Mouse (Mus musculus) heart, embryonic 10.5 days (tissue): ENCODE data around the gene 4930518I15Rik. TPM values are rescaled to one million over a fixed set of nuclear protein-coding genes. Genes with fewer than 3 reads are reported as not detected.

Experiments
- DNase-seq: peaks from one replicate; pipeline ENCODE4 v3.0.0-alpha.2; 2017; ENCODE audit warnings: low spot score
- H3K27ac ChIP-seq: fragments of 300-500 bp; sonication (generic); 2 replicates; pipeline ENCODE4 v1.5.1; 2016; ENCODE audit warnings: mild to moderate bottlenecking
- H3K27me3 ChIP-seq: fragments of 300-500 bp; sonication (generic); 2 replicates; pipeline ENCODE4 v1.6.1; 2016; ENCODE audit warnings: mild to moderate bottlenecking; ENCODE audit not compliant: poor library complexity, insufficient read depth, severe bottlenecking
- H3K36me3 ChIP-seq: fragments of 300-500 bp; sonication (generic); 2 replicates; pipeline ENCODE4 v1.6.1; 2016; ENCODE audit warnings: mild to moderate bottlenecking, moderate library complexity
- H3K4me1 ChIP-seq: fragments of 300-500 bp; sonication (generic); 2 replicates; pipeline ENCODE4 v1.6.1; 2016; ENCODE audit warnings: mild to moderate bottlenecking
- H3K4me3 ChIP-seq: fragments of 300-500 bp; sonication (generic); 2 replicates; pipeline ENCODE4 v1.5.1; 2016; ENCODE audit warnings: mild to moderate bottlenecking, moderate library complexity
- H3K9me3 ChIP-seq: fragments of 300-500 bp; sonication (generic); 2 replicates; pipeline ENCODE4 v1.6.1; 2016; ENCODE audit warnings: mild to moderate bottlenecking, moderate library complexity
- WGBS: fragments of 180-500 bp; shearing (Covaris S2); methylation state at CpG from one replicate; pipeline ENCODE4 v1.1.7; 2016; 5-methylcytosine and 5-hydroxymethylcytosine counted together
- polyA plus RNA-seq: library from polyadenylated mRNA; unstranded; fragments of >200 nt; fragmentation: Nextera tagmentation; extraction: Ambion mirVana; gene quantifications from 2 replicates; pipeline ENCODE4 v1.2.1, GENCODE M21; 2016

Gene 4930518I15Rik
- polyA plus RNA-seq, 1 experiment from 2014 or later: 6.3 TPM

GRCm38 (mm10) chr2:156850505-156850904, 7.2 kb downstream of the 4930518I15Rik start:
- Histone ChIP-seq H3K4me3 (no peak overlapping the region), H3K27me3 (no peaks in the 10 kb centered on the region), H3K9me3 (no peaks in the 10 kb centered on the region), H3K4me1 (peaks cover 9% of the 10 kb centered on the region), H3K36me3 (peaks cover 89% of the 10 kb centered on the region), H3K27ac (no peak overlapping the region)
- no peak for DNase-seq
- 92% methylated on average over 5 of the region's 5 CpGs for WGBS

- Histone ChIP-seq H3K36me3 (peaks cover 94% of the 10 kb centered on the region), H3K4me3 (no peak overlapping the region), H3K4me1 (peaks cover 25% of the 10 kb centered on the region), H3K27me3 (no peaks in the 10 kb centered on the region), H3K9me3 (no peaks in the 10 kb centered on the region), H3K27ac (no peak overlapping the region)
- no peak for DNase-seq
- WGBS: 88% methylated on average over 6 of the region's 6 CpGs
Observed at GRCm38 (mm10) chr2:156848526-156849182, 9.1 kb downstream of the 4930518I15Rik start.

- Histone ChIP-seq H3K4me3 (no peak overlapping the region), H3K9me3 (no peaks in the 10 kb centered on the region), H3K4me1 (peaks cover 35% of the 10 kb centered on the region), H3K36me3 (peaks cover 88% of the 10 kb centered on the region), H3K27ac (no peak overlapping the region), H3K27me3 (no peaks in the 10 kb centered on the region)
- WGBS: 84% methylated on average over 6 of the region's 6 CpGs
- no peak for DNase-seq
Observed at GRCm38 (mm10) chr2:156847653-156848052, 10.1 kb downstream of the 4930518I15Rik start.

- H3K9me3 ChIP-seq: no peaks in the 10 kb centered on the region
- no peak overlapping the region; the same call in 1 of the 2 replicates for H3K27ac ChIP-seq
- H3K4me3 ChIP-seq: no peak overlapping the region
- DNase-seq: no peak
- WGBS: 57% methylated on average over 10 of the region's 10 CpGs
- H3K36me3 ChIP-seq: peaks cover 59% of the 10 kb centered on the region
- no peaks in the 10 kb centered on the region for H3K27me3 ChIP-seq
- H3K4me1 ChIP-seq: peaks cover 48% of the 10 kb centered on the region
Observed at GRCm38 (mm10) chr2:156844715-156845114, 13.0 kb downstream of the 4930518I15Rik start.

GRCm38 (mm10) chr2:156843331-156843730, 14.4 kb downstream of the 4930518I15Rik start:
- no peaks in the 10 kb centered on the region for H3K9me3 ChIP-seq
- peaks cover 62% of the 10 kb centered on the region for H3K4me1 ChIP-seq
- WGBS: 84% methylated on average over 10 of the region's 10 CpGs
- H3K27me3 ChIP-seq: no peaks in the 10 kb centered on the region
- peaks cover 46% of the 10 kb centered on the region for H3K36me3 ChIP-seq
- peak overlapping the region; percentile 28 for H3K4me3 ChIP-seq
- no peak overlapping the region for H3K27ac ChIP-seq
- no peak for DNase-seq

- Histone ChIP-seq H3K36me3 (peaks cover 40% of the 10 kb centered on the region), H3K27ac (peak overlapping the region; percentile 93), H3K4me3 (peak overlapping the region; percentile 78), H3K27me3 (no peaks in the 10 kb centered on the region), H3K4me1 (peaks cover 62% of the 10 kb centered on the region), H3K9me3 (no peaks in the 10 kb centered on the region)
- no peak for DNase-seq
- 10% methylated on average over 11 of the region's 11 CpGs for WGBS
Observed at GRCm38 (mm10) chr2:156842711-156843110, 15.0 kb downstream of the 4930518I15Rik start.

GRCm38 (mm10) chr2:156841841-156842706, 15.7 kb downstream of the 4930518I15Rik start:
- Histone ChIP-seq H3K27me3 (no peaks in the 10 kb centered on the region), H3K9me3 (no peaks in the 10 kb centered on the region), H3K4me1 (peaks cover 61% of the 10 kb centered on the region), H3K4me3 (peak overlapping the region; percentile 78), H3K36me3 (peaks cover 40% of the 10 kb centered on the region), H3K27ac (peak overlapping the region; percentile 93)
- DNase-seq: peak; percentile 89
- whole genome bisulfite sequencing: 2% methylated on average over 20 of the region's 20 CpGs

GRCm38 (mm10) chr2:156841028-156841840, 16.5 kb downstream of the 4930518I15Rik start:
- H3K9me3 ChIP-seq: no peaks in the 10 kb centered on the region
- H3K27ac ChIP-seq: peak overlapping the region; percentile 93
- DNase-seq: peak; percentile 87
- H3K4me1 ChIP-seq: peaks cover 58% of the 10 kb centered on the region
- peaks cover 40% of the 10 kb centered on the region for H3K36me3 ChIP-seq
- no peaks in the 10 kb centered on the region for H3K27me3 ChIP-seq
- WGBS: under 1% methylated on average over 40 of the region's 42 CpGs
- H3K4me3 ChIP-seq: peak overlapping the region; percentile 78

GRCm38 (mm10) chr2:156840301-156841027, 17.3 kb downstream of the 4930518I15Rik start:
- Histone ChIP-seq H3K27ac (peak overlapping the region; percentile 93), H3K36me3 (peaks cover 40% of the 10 kb centered on the region), H3K4me1 (peaks cover 58% of the 10 kb centered on the region), H3K27me3 (no peaks in the 10 kb centered on the region), H3K4me3 (peak overlapping the region; percentile 78), H3K9me3 (no peaks in the 10 kb centered on the region)
- peak; percentile 80 for DNase-seq
- under 1% methylated on average over 67 of the region's 79 CpGs for WGBS

GRCm38 (mm10) chr2:156839319-156840191, 18.2 kb downstream of the 4930518I15Rik start, which contains the start of gene Tgif2:
Gene Tgif2 (plus strand): TSS chr2:156840007.
- H3K36me3 ChIP-seq: peaks cover 40% of the 10 kb centered on the region
- no peaks in the 10 kb centered on the region for H3K27me3 ChIP-seq
- peaks cover 50% of the 10 kb centered on the region for H3K4me1 ChIP-seq
- H3K9me3 ChIP-seq: no peaks in the 10 kb centered on the region
- H3K27ac ChIP-seq: peak within 1 kb of the TSS; percentile 93
- peak; percentile 98 for DNase-seq
- 1% methylated on average over 61 of the region's 61 CpGs for WGBS
- peak within 1 kb of the TSS; percentile 78 for H3K4me3 ChIP-seq

- DNase-seq: no peak
- H3K36me3 ChIP-seq: peaks cover 40% of the 10 kb centered on the region
- 60% methylated on average over 6 of the region's 6 CpGs for WGBS
- H3K9me3 ChIP-seq: no peaks in the 10 kb centered on the region
- peak overlapping the region; percentile 93 for H3K27ac ChIP-seq
- no peaks in the 10 kb centered on the region for H3K27me3 ChIP-seq
- H3K4me1 ChIP-seq: peaks cover 43% of the 10 kb centered on the region
- peak overlapping the region; percentile 78 for H3K4me3 ChIP-seq
Observed at GRCm38 (mm10) chr2:156838839-156839238, 18.9 kb downstream of the 4930518I15Rik start.
